Mouse (Mus musculus) Muller cell, postnatal 12 days (primary cell): ENCODE results near the gene Cd300lg.

ENCODE experiments used
- DNase-seq: peaks from one replicate; pipeline ENCODE4 v3.0.0-alpha.2; 2015; ENCODE audit errors: inconsistent ontology term

Gene Cd300lg

DNA sequence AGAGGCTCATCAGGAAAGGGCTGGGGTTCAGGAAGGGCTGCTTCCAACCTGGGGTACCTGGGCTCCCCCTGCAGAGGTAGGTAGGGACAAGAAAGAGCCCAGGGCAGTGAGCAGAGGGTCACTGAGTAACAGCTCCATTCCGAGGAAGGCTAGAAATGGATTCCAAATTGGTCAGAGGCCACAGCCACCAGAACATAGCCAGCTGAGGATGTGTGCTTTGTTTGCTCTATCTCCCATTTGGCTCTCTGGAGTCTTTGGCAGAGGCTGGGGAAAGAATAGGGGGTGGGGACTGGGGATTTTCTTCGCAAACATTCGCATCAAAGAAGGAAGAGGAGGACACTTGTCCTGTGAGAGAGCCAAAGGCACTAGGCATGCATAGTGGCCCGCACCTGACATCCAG, 10.6 kb downstream of the Cd300lg start:
- DNase-seq = no peak

DNA sequence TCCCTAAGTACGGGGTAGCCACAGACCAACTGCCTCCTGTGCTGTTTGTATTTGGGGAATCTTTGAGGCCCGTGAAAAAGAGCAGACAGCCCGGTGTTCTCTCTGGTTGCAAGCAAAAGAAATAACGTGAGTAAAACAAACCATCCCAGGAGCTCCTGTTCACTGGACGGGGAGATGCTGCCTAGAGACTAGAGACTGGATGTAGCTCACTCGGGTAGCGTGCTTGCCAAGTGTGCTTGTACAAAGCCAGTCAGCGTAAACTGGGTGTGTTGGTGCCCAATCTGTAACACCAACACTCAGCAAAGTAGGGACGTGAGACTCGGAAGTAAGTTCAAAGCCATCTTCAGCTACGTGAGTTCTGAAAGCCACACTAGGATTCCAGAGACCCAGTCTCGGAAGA, 11.4 kb downstream of the Cd300lg start:
- DNase-seq = no peak

DNA sequence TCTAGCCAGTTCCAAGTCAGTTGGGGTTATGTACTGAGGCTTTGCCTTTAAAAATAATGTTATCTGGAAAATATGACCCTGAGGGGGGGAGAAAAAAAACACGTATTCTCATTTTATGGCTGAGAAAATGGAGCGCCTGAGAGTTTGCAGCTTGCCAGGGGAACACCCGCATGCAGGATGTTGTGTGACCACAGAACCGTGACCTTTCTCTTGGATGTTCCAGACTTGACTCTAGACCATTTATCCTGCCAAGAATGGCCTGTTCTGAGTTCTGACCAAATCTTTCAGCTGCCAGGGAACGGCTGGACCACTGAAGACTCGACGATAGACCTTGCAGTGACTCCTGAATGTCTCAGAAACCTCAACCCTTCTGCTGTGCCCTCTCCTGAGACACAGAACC, 11.9 kb downstream of the Cd300lg start:
- DNase-seq = peak; percentile 19

DNA sequence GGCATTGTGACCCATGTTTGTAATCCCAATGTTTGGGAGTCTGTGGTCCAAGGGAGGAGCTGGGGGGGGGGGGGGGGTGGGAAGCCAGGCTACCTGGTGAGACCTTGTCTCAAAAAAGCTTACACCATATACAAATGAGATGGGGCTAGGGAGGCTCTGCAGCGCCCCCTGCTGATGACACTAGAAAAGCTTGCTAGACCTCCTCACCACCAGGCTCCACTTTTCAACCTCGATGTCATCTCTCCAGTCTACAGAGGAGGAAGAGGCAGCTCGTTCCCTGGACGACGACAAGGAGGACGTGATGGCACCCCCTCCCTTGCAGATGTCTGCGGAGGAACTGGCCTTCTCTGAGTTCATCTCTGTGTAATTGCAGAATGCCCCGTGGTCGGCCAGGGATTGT, 12.5 kb downstream of the Cd300lg start:
- no peak for DNase-seq

DNA sequence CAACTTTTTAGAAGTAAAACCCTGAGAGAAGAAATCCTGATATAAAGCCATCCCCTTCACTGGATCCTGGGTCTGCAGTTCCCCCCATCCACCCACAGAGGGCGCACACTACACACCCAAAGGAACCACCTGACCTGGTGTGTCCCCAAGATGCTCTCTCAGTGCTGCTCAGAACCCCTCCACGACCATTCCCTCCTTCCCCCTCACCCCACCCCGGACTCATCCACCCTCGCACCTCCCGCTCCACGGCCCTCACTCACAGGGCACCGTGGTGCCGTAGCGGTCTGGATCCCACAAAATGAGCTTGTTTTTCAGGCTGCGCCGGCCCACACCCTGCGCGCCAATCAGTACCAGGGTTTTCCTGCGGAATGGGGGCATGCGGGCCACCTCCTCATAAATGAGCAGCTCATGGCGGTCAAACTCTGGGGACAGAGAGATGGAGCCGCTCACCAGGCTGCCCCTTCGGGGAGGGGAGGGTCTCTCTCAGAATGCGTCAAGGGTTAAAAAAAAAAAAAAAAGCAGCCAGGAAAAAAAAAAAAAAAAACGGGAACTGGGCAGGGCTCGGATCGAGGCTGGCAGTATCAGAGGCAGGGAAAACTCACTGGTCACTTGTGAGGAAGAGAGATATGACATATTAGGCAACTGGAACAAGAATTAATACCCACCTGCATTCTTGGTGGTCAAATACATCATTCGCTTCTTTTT, 20.1 kb downstream of the Cd300lg start:
- peak; percentile 86 for DNase-seq

DNA sequence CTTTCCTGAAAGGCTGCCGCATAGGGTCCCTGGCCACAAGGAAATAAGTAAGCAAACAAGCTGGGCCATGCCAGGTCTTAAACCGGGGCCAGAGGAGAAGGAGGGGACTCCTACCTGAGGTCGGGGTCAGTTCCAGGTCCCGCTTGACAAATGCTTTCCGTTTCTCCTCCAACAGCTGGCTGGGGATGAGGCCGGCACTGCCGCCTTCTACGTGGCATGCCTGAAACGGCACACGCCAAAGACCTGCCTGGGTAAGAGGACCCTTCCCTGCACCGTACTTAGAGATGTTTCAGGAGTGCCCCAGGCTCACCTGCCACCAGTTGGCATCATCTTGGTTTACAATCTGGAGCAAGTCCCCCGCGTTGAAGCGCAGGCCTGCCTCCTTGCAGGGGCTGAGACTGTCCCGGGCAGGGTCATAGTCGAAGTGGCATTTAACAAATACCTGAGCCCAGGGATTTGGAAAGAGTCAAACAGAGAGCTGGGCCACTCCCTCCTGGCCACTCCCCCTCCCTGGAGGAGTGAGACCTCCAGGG, 20.7 kb downstream of the Cd300lg start:
- DNase-seq = no peak

DNA sequence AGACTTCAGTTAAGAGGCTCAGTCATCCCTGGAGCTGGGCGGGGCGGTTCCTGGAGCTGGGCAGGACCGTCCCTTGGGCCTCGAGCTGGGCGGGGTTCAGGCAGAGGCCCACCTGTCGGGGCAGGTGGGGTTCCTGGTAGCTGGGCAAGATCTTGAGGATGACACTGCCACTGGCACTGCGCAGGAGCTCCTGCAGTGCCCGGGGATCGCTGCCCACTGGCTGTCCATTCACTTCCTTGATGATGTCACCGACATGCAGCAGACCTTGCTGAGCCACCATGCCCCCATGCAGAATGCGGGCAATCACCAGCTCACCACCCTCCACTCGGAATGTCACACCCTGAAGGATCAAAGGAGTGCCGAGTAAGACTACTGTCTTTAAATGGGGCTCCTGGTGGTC, 21.8 kb downstream of the Cd300lg start:
- DNase-seq = no peak

DNA sequence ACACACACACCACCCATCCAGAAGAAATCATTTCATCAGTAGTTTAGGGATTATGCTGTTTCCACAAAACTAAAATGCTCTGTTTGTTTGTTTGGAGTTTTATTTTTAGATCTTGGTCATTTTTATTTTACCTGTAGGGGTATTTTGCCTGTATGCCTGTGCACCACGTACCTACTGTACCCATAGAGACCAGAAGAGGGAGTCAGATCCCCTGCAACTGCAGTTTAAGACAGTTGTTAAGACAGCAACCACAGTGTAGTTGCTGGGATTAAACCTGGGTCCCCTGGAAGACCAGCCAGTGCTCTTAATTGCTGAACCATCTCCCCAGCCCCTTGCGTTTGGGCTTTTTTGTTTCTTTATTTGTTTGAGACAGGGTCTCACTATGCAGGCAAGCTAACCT, 27.7 kb downstream of the Cd300lg start:
- DNase-seq = no peak

DNA sequence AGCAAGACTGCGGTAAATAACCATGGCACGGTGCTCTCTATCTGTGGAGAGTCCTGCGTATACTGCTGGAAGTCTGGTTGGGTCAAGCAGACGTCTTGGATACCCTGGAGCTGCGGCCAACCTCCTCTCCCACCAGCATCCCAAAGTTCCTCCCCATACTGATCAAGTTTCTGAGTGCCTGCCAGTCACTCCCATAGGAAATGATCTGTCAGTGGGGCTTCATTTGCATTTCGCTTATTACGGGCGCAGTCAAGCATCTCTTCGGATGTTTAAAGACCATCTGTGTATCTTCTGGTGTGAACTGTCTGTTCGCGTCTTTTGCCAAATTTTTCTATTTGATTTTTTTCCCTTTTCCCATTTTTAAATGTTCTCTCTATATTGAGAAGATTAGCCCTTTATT, 28.3 kb downstream of the Cd300lg start:
- no peak for DNase-seq

DNA sequence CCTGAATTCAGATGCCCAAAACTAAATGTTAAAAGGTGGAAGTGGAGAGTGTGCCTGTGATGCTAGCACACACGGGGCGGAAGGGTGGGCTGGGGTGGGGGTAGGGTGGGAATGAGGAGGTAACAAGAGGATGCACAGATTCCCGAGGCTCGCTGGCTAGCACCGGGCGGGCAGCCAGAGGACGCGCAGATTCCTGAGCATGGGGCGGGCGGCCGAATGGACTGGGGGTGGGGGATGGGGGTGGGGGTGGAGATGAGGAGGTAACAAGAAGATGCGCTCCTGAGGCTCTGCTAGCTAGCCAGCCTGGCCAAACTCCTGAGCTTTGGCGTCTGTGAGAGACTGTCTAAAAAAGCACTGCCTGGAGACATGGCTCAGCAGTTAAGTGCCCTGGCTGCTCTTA, 29.1 kb downstream of the Cd300lg start:
- peak; percentile 46 for DNase-seq

DNA sequence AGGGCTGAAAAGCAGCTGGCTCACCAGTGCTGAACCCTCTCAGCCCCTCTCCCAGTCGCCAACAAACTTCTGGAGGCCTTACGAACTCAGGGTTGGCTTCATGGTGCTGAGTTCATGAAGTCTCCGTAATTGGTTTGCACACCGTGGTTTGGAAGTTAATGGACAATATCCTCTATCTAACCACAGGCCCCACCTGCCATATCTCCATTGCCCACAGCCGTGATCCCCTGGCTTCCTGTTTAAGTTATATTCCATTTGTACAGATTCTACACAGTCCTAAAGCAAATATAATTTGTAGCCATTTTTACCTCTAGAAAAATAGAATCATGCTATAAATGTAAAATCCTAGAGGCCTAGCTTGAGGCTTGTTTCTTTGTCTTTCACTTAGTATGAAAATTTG, 31.4 kb downstream of the Cd300lg start:
- DNase-seq = no peak

DNA sequence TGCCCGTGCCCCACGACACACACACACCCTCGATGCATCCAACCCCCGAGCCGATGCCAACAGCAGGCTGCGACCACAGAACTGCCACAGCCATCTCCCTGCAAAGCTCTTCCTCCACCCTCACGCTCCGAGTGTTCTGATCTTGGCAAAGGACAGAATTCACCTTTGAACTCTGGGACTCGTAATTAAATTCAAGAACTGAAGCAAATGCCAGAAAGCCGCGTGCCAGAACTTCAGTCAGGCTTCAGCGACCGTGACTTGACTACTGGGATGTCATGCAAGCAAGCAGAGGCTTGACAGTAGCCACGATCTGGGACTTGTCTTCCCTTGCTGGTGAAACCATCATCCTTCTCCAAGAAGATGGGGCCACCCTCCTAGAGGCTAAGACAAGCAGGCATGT, 32.4 kb downstream of the Cd300lg start:
- no peak for DNase-seq

DNA sequence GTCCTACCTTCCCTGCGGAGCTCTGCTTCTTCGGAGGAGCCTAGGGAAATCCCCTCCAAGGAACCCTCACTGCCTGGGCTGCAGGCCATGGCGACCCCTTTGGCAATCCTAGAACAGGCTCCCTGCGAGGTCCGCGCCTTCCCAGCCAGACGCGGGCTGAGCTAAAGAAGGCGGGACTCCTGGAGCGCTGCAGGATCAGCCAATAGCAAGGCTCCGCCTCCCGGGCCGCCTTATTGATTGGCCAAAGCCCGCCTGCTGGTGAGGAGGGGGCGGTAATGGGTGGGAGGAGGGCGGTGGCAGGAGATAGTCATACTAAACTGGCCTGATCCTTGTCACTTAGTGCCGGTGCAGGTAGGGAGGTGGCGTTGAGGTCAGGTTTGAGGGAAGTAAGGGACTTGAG, 41.0 kb downstream of the Cd300lg start:
- DNase-seq = peak; percentile 87

DNA sequence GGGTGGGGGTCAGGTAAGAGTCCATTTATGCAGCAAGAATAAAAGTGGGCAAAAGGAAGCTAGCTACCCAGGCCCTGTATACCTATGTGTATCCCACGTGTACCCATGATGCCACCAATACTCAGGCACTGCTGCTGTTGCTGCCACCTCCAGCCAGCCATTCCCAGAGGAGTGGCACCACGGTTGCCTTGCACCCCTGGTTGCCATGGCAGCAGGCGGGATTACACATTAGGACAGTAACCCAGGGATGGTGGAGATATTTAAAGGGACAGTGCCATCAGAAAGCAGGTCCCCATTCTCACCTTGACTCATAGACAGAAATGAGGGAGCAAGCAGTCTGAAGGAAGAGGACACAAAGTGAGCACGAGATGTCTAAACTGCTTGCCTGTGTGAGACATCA, 41.9 kb downstream of the Cd300lg start:
- DNase-seq = no peak

DNA sequence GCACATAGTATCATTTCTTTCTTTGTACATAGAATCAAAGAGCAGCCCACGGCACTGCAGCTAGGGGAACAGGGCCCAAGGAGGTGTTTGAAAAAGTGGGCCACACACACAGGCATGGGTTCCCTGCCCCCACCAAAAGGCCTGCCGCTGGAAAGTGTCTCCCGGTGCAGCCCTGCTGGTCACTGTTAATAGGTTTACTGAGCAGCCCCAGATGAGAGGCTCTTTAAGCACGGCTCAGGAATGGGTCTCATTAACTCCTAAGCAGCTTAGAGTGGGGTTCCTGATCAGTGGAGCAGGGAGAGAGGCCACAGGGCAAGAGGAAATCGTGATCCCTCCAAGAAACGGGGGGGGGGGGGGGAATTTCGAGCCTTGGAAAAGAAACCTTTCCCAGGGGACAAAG, 42.9 kb downstream of the Cd300lg start:
- DNase-seq = no peak

DNA sequence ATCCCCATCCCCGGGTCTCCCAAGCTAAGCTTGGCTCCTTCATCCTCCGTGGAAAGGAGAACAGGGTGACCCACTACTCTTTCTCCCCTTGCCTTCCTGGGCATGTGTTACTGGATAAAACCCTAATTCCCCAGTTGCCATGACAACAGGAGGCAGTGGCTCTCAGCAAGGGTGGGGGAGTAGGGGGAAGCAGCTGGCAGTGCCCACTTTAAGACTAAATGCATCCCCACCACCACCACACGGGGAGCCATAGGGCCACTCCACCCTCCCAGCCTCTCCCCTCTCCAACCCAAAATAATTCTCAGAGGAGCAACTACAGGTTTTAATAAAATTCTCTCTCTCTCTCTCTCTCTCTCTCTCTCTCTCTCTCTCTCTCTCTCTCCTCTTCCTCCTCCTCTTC, 45.0 kb downstream of the Cd300lg start:
- DNase-seq = peak; percentile 53

DNA sequence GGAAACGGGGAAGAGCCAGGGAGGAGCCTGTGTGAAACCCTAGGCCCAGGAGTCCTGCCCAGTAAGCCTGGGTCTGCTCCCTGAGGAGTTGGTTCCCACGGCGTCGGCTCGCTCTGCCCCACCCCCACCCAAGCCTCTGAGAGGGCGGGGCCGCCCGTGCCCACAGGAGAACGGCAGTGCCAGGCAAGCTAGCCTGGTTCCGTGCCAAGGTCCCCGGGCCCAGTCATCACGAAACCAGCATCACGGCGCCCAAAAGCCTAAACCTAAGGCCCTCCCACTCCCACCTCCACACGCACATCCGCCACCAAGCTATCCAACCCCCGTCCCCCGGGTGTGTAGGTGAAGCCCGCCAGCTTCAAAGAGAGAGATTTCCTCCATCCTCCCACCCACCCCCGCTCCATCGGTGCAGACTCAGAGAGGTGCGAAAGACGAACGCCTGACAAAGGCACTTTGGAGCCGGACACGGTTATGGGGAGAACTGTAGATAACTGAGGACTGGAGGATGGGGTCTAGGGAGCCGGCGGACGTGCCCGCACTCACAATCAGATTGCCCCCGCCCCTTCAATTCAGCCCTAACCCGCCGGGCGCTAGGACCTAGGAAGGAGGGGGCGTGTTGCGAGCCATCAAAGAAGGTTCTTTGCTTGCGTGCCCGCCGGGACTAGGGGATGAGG, 45.9 kb downstream of the Cd300lg start:
- DNase-seq = peak; percentile 94

DNA sequence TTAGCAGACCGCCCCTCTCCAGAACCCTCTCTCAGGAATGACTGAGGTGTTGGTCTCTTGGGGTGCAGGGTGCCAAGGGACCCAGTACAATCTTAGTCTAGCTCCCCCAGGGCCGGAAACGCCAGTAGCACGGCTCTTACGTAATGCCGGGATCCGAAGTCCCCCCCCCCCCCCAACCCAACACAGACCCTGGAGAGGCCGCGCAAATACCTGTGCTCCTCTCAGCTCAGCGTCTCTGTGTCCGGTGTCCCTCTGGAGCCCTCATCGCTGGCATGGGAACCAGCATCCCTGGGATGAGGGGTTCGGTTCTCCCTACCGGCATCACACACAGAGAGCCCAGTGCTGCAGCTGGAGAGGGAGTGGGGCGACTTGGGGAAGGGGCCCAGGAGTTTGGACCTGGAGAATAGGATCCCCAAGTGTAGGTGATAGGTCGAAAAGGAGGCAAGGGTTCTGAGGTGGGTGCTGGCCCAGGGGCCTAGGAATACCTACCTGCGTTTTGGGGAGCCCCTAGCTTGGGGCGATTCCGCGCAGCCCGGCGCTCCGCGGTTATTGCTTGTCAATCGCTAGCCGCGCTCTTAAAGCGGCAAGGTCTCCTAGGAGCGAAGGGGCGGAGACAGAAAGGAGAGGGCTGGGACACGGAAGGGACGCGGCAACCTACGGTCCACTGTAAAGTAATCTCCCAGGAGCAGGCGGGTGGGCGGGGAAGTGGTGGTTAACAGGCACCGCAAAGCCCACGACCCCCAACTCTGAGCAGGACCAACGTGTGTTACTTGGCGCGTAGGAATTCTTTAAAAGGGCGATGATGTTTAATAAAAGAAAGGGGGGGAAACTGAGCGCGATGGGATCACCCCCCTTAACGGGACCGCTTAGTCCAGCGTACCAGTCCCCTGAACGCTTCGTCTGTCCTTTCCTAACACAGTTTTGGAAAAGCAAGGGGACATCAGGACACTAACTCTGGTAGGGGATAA, 46.9 kb downstream of the Cd300lg start, which contains the start of gene Mpp2:
Gene Mpp2 (minus strand): TSS at position 585 of the 968 bp plus-strand sequence.
- peak; percentile 87 for DNase-seq

DNA sequence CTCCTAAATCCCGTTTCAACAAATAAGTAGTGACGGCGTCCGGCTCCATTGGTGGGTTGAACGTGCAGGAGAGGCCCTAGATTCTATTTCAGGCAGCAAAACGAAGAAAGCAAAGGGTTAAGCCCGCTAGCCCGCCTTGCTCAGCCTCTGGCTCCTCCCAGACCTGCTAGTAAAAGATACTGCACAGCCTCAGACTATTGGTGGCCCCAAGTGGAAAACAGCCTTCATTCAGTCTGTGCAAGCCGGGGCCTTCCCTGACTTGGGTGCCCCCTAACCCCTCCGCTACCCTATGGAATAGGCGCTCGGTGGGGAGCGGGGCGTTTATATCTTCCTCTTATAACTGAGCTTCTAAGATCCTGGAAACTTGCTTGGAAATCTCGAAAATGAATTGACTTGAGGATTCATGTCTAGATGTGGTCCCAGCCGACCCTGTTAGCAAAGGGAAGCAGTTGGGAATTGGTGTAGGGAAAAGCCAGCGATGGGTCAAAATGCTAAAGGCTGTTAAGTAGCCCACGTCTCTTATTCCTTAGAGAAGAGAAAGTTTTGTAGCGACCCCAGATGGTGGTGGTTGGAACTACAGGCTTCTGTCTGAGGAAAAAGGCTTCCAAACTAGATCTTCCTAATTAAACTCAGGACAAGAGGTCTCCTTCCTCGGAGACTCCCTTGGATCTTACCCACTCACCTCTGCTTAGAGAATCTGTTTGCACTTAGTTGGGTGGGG, 47.9 kb downstream of the Cd300lg start:
- DNase-seq = peak; percentile 92

DNA sequence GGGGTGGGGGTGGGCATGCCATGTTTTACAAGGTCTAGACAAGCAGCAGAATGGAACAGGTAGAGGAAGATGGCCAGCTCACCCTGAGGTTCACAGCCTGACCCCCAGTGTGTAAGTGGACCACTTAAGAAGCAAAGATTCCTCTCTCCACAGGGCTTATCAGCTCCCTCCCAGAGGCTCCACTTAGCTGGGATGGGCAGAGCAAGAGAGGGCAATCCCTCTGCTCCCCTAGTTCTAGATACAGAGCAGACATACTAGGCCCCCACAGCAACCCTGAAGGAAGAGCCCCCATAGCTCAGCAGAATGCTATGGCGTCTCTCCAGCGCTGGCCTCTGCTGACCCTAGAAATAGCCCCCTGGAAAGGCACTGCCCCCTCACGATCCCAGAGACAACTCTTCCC, 54.4 kb downstream of the Cd300lg start:
- DNase-seq = no peak

DNA sequence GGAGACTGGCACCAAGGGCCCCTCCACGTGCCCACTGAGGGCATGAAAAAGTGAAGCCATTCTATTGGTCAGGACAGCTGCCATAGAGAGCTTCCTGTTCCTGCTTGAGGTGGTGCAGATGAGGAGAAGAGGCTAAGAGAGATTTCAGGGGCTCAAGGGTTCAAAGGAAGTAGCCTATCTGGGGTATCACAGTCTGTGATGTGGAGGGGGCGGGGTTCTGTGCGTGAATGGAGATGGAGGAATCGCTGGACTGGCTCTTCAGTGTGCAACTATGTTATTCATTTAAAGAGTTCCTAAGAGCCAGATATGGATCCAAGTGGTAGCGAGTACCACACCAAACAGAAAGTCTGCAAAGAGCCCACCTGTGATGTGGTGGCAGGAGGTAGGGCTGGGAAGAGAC, 55.1 kb downstream of the Cd300lg start:
- no peak for DNase-seq
